Mouse (Mus musculus) mouse trophoblast stem cell (cell line): ENCODE measurements around the gene Gm21188.
"Not testable (repeated sequence)": the region's sequence is repeated elsewhere in the genome, so short reads cannot be mapped to it uniquely, and the experiment has no call there.

Experiments
- in situ Hi-C, 2 experiments: fragments of 300-500 bp; cut with MseI, MboI; formaldehyde crosslinking; loops; 2 replicates in 1 of 2; 3 replicates in 1 of 2; pipeline ENCODE4 v1.15.1; 2025

The Gm21188 gene

DNA sequence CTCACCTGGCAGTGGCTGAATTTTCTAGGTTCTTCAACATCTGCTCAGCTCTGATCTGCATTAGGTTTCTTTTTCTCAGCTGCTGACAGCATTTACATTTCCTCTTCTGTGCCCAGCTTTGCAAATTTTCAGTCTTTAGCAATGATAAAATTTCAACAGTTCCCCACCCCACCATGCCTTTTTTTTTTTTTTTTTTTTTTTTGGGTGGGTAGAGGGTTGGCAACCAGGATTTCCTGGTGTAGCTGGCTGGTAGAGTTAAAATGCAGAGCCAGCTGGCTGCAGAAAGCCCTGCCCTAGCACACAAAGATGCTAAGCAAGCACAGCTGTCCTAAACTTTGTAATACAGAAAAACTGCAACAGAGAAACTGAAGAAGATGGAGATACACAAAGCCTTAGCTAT is at the start of gene Gm21188:
Gene Gm21188 (minus strand): TSS at position 110 of the 400 bp plus-strand sequence.
- in situ Hi-C loops, result not testable (repeated sequence)

- in situ Hi-C loops, result not testable (repeated sequence)
Observed at GRCm38 (mm10) chr13:120099327-120099726, 47.3 kb upstream of the Gm21188 start.

- in situ Hi-C loops, result not testable (repeated sequence)
Observed at GRCm38 (mm10) chr13:120096938-120097256, 44.9 kb upstream of the Gm21188 start.

GRCm38 (mm10) chr13:120096241-120096937 is 44.4 kb upstream of the Gm21188 start:
- in situ Hi-C loops, result not testable (repeated sequence)

DNA sequence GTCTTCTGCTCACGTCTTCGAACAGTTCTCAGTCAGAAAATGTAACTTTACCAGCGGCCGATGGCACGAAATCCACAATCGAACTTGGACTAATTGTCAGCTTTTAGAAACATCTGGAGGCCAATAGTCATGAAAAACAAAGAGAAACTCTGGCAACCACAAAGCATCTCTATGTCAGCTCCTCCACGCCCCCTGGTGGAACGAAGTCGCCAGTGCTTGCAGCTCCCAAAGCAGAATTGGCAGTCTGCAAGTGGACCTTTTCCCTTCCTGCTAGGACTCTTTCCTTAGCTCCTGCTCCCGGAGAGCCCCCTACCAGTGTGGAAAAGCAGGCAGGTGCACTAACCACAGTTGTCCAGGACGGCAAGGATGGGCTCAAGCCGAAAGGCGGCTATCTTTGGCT is 41.0 kb upstream of the Gm21188 start:
- in situ Hi-C loops, result not testable (repeated sequence)

DNA sequence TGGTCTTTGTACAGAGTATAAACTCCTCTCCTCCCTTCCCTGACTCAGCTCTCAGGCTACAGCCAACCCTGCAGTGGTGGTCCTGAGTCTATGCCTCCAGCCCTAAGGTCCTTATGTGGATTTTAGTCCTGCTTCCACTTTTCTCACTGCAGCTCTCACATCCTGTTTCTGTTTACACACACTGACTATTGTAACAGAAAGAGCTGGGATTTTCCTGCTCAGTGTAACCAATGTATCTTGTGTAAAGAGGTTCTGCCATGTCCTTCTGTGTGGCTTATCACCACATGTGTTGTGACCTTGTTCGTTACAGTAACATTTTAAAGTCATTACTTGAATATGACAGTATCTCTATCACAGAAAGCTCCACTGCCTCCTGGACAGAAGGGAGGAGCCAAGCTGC is 27.6 kb upstream of the Gm21188 start:
- in situ Hi-C loops, result not testable (repeated sequence)

- in situ Hi-C loops, result not testable (repeated sequence)
Observed at GRCm38 (mm10) chr13:120070878-120071277, 18.9 kb upstream of the Gm21188 start.

GRCm38 (mm10) chr13:120070012-120070598 is 18.1 kb upstream of the Gm21188 start:
- in situ Hi-C loops, result not testable (repeated sequence)

GRCm38 (mm10) chr13:120063439-120064089 is 11.6 kb upstream of the Gm21188 start:
- in situ Hi-C loops, result not testable (repeated sequence)

DNA sequence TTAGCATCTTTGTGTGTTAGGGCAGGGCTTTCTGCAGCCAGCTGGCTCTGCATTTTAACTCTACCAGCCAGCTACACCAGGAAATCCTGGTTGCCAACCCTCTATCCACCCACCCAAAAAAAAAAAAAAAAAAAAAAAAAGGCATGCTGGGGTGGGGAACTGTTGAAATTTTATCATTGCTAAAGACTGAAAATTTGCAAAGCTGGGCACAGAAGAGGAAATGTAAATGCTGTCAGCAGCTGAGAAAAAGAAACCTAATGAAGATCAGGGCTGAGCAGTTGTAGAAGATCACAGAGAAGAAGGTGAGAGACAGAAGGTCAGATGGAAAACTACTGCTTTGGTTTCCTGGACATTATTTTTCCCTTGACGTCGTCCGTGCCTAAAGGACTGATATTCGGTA is 10.9 kb upstream of the Gm21188 start:
- in situ Hi-C loops, result not testable (repeated sequence)

GRCm38 (mm10) chr13:120048608-120049007 is 3.4 kb downstream of the Gm21188 start:
- in situ Hi-C loops, result not testable (repeated sequence)

DNA sequence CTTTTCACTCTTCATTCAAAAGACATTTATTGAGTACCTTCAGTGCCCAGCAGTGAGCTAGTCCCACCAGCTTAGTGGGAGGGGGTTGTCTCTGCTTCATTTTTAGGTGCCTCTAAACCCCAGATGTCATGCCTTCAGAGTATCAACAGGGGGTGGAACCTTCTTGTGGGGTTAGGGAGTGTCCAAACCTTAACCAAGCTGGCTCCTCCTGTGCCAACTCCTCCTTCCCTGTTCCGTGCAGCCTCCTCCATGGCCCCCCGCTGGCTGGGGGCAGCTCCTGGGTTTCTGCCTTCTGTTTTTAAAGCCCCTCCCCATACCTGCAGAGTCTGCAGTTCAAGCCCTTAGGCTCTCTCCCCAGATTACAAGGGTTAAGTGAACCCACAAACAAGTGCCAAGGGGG is 3.8 kb downstream of the Gm21188 start:
- in situ Hi-C loops, result not testable (repeated sequence)

DNA sequence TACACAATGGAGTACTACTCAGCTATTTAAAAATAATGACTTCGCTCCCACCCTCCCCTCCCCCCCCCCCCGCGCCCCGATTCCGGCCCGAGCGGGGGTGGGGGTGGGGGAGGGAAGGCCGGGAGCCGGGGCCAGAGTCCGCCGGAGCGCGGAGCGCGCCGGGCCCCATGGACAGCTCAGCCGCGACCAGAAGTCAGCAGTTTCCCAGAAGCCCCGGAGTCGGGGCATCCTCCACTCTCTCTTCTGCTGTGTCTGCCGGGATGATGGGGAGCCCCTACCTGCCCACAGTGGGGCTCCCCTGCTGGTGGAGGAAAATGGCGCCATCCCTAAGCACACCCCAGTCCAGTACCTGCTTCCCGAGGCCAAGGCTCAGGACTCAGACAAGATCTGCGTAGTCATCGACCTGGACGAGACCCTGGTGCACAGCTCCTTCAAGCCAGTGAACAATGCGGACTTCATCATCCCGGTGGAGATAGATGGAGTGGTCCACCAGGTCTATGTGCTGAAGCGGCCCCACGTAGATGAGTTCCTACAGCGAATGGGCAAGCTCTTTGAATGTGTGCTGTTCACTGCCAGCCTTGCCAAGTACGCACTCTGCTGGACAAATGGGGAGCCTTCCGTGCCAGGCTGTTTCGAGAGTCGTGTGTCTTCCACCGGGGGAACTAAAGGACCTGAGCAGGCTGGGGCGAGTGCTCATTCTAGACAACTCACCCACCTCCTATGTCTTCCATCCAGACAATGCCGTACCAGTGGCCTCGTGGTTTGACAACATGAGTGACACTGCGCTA is 5.4 kb downstream of the Gm21188 start:
- in situ Hi-C loops, result not testable (repeated sequence)

DNA sequence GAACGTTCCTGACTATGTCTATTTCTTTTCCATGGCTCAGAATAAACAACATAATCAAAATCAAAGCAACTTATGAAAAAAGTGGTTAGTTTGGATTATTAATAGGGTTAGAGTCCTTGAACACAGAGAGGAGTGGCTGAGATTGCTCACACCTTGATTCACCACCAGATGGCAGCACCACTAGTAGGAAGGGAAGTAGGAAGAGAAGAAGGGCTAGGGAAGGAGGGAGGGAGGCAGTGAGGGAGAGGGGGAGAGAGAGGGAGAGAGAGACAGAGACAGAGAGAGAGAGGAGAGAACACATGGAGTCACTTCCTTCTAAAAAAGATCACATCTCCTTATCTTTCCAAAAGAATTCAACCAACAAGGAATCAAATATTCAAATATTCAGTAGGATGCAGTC is 10.8 kb downstream of the Gm21188 start:
- in situ Hi-C loops, result not testable (repeated sequence)

- in situ Hi-C loops, result not testable (repeated sequence)
Observed at GRCm38 (mm10) chr13:120037881-120038280, 14.1 kb downstream of the Gm21188 start.

DNA sequence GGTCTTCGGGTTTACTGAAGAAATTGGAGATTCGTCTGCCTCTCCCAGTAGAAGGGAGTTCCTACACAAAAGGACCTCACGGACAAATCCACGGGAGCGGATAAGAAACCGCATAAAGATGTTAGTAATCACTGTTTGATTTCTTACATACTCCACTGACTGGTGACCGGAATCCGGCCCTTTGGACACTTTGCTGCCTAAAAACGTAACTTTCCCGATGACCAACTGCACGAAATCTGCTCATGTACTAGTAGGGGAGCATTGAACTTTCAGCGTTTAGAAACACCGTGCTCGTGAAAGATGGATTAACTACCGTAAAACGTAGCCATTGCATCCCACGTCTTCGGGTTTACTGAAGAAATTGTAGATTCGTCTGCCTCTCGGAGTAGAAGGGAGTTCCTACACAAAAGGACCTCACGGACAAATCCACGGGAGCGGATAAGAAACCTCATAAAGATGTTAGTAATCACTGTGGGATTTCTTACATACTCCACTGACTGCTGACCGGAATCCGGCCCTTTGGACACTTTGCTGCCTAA is 15.3 kb downstream of the Gm21188 start:
- in situ Hi-C loops, result not testable (repeated sequence)

- in situ Hi-C loops, result not testable (repeated sequence)
Observed at GRCm38 (mm10) chr13:120035151-120035550, 16.8 kb downstream of the Gm21188 start.

- in situ Hi-C loops, result not testable (repeated sequence)
Observed at GRCm38 (mm10) chr13:120034637-120035036, 17.4 kb downstream of the Gm21188 start.

- in situ Hi-C loops, result not testable (repeated sequence)
Observed at GRCm38 (mm10) chr13:120033516-120034190, 18.3 kb downstream of the Gm21188 start.

GRCm38 (mm10) chr13:120031676-120032075 is 20.3 kb downstream of the Gm21188 start:
- in situ Hi-C loops, result not testable (repeated sequence)

- in situ Hi-C loops, result not testable (repeated sequence)
Observed at GRCm38 (mm10) chr13:120027368-120027767, 24.6 kb downstream of the Gm21188 start.
